8 mouse cellular contexts compared by ENCODE assay signal in the genomic region with DNA sequence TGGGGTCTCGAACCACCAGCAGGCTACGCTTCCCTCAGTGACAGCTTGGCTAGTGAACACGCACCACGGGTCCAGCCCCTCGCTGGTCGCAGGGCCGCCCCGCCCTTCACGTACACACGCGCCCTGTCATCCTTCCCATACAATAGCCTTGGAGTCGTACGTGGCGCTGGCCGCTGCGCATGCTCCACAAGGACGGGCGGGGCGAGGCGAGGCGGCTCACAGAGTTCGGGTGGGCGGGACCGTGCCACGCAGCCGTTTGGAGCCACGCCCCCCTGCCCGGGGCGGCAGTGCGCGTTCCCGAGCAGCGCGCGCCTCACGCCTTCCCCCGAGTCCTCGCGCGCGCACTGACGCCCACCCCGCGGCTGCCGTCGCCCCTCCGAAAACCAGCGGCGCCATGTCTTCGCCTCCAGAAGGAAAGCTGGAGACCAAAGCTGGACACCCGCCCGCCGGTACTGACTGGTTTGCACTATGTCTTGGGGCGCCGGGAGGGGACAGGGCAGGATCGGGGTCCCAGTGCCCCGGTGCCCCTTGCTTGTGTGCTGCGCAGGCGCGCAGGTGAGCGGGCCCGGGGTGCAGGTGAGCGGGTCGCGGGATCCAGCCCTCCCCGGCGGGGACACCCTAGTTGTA. TPM values are rescaled to one million over a fixed set of nuclear protein-coding genes. Genes with fewer than 3 reads are reported as not detected.
A peak's percentile ranks its signal among the peaks of the same experiment; 100 is the strongest.
DNase-seq lines count a peak whose midpoint lies in the region; ATAC-seq and TF ChIP-seq lines count a peak whose summit lies in the region.

A gene (plus strand): TSS at position 180 of the 627 bp plus-strand sequence.

- ATAC-seq in heart, embryonic 15.5 days (replicated peaks; ENCODE audit: insufficient number of reproducible peaks, insufficient read depth, low FRiP score, low read depth): peak; percentile 99
- ATAC-seq in liver, embryonic 14.5 days (ENCODE audit: insufficient read depth): peak; percentile 98
- ATAC-seq in neural tube, embryonic 11.5 days (ENCODE audit: insufficient read depth, low FRiP score, low TSS enrichment): peak; percentile 98
- ATAC-seq in stomach, postnatal 0 days (ENCODE audit: low FRiP score, low TSS enrichment): peak; percentile 99

- no peaks in the 10 kb centered on the region for H3K9me3 ChIP-seq in forebrain, embryonic 10.5 days
- no peaks in the 10 kb centered on the region for H3K9me3 ChIP-seq in heart, embryonic 15.5 days (replicated peaks)
- no peaks in the 10 kb centered on the region for H3K9me3 ChIP-seq in liver, embryonic 14.5 days (ENCODE audit: control insufficient read depth, low read length)
- no peaks in the 10 kb centered on the region for H3K9me3 ChIP-seq in neural tube, embryonic 11.5 days (ENCODE audit: control insufficient read depth, low read length)
- no peaks in the 10 kb centered on the region for H3K9me3 ChIP-seq in stomach, postnatal 0 days (ENCODE audit: control insufficient read depth, low read length)

- peaks cover 24% of the 10 kb centered on the region for H3K4me1 ChIP-seq in forebrain, embryonic 10.5 days
- H3K4me1 ChIP-seq in heart, embryonic 15.5 days (replicated peaks): peaks cover 16% of the 10 kb centered on the region; the same call in 1 of the 2 replicates
- peaks cover 0 to 14% of the 10 kb centered on the region in 2 experiments; a peak in 2 of 4 replicates for H3K4me1 ChIP-seq in liver, embryonic 14.5 days (replicated peaks; ENCODE audit: control insufficient read depth in 2 of 2, insufficient read depth in 2 of 2, low read length in 1 of 2)
- H3K4me1 ChIP-seq in neural tube, embryonic 11.5 days (ENCODE audit: control insufficient read depth, insufficient read depth, low read length): 0 out of 2 replicates have a peak, but pooled peaks cover 3% of the 10 kb centered on the region
- H3K4me1 ChIP-seq in stomach, postnatal 0 days (replicated peaks; ENCODE audit: control insufficient read depth, insufficient read depth): no peaks in the 10 kb centered on the region; the same call in 1 of the 2 replicates

- DNase-seq in CD4-positive, CD25-positive, alpha-beta regulatory T cell, adult 2 months (ENCODE audit: low read depth, low spot score): peak; percentile 98
- peak; percentile 89 for DNase-seq in c-Kit-positive CD71-negative TER-119-negative erythroid progenitor cells, embryonic 14.5 days (ENCODE audit: low read depth)
- DNase-seq in forebrain, embryonic 10.5 days (ENCODE audit: extremely low spot score, low spot score): peak; percentile 96
- peak; percentile 98 for DNase-seq in kidney, postnatal 25 days
- DNase-seq in liver, embryonic 14.5 days (ENCODE audit: low read depth in 3 of 3, low spot score in 3 of 3): peak; percentile 86 to 89 (median 88)
- peak; percentile 99 for DNase-seq in neural tube, embryonic 11.5 days (ENCODE audit: low spot score)
- DNase-seq in stomach, postnatal 0 days (ENCODE audit: low spot score): peak; percentile 98

- peak within 1 kb of the TSS; percentile 95 for H3K9ac ChIP-seq in heart, embryonic 15.5 days
- peak within 1 kb of the TSS; percentile 88 for H3K9ac ChIP-seq in liver, embryonic 14.5 days (replicated peaks)
- peak within 1 kb of the TSS; percentile 77 for H3K9ac ChIP-seq in neural tube, embryonic 11.5 days (ENCODE audit: low read length)
- H3K9ac ChIP-seq in stomach, postnatal 0 days (ENCODE audit: low read length): peak within 1 kb of the TSS; percentile 97

- peak within 1 kb of the TSS; percentile 80 for H3K4me3 ChIP-seq in forebrain, embryonic 10.5 days
- peak within 1 kb of the TSS; percentile 86 for H3K4me3 ChIP-seq in heart, embryonic 15.5 days
- peak within 1 kb of the TSS; percentile 74 to 76 for H3K4me3 ChIP-seq in liver, embryonic 14.5 days (ENCODE audit: insufficient read depth in 1 of 2, low read depth in 2 of 2, low read length in 2 of 2)
- peak within 1 kb of the TSS; percentile 61 for H3K4me3 ChIP-seq in neural tube, embryonic 11.5 days (ENCODE audit: low read depth, low read length)
- H3K4me3 ChIP-seq in stomach, postnatal 0 days (ENCODE audit: low read depth, low read length): peak within 1 kb of the TSS; percentile 93

- H3K27me3 ChIP-seq in forebrain, embryonic 10.5 days (ENCODE audit: poor library complexity, severe bottlenecking): no peaks in the 10 kb centered on the region
- H3K27me3 ChIP-seq in heart, embryonic 15.5 days: no peaks in the 10 kb centered on the region
- no peaks in the 10 kb centered on the region for H3K27me3 ChIP-seq in liver, embryonic 14.5 days (ENCODE audit: control insufficient read depth, insufficient read depth, low read length)
- no peaks in the 10 kb centered on the region for H3K27me3 ChIP-seq in neural tube, embryonic 11.5 days (ENCODE audit: control insufficient read depth, insufficient read depth, low read length)
- H3K27me3 ChIP-seq in stomach, postnatal 0 days (ENCODE audit: control insufficient read depth, insufficient read depth, low read length): no peaks in the 10 kb centered on the region

- no peak for TF ChIP-seq EP300 in liver, embryonic 14.5 days (IDR thresholded peaks at IDR 0.05; ENCODE audit: low read depth)
- TF ChIP-seq EP300 in stomach, postnatal 0 days (optimal IDR thresholded peaks at IDR 0.05): no peak

- H3K36me3 ChIP-seq in forebrain, embryonic 10.5 days (replicated peaks): no peaks in the 10 kb centered on the region
- H3K36me3 ChIP-seq in heart, embryonic 15.5 days: no peaks in the 10 kb centered on the region
- H3K36me3 ChIP-seq in liver, embryonic 14.5 days (replicated peaks; ENCODE audit: control insufficient read depth, insufficient read depth, low read depth): no peaks in the 10 kb centered on the region
- H3K36me3 ChIP-seq in neural tube, embryonic 11.5 days (ENCODE audit: control insufficient read depth, insufficient read depth, low read length): no peaks in the 10 kb centered on the region
- no peaks in the 10 kb centered on the region for H3K36me3 ChIP-seq in stomach, postnatal 0 days (ENCODE audit: control insufficient read depth, insufficient read depth, low read length)

- no peak for TF ChIP-seq CTCF in liver, embryonic 14.5 days (IDR thresholded peaks at IDR 0.05; ENCODE audit: low read depth)
- peak; percentile 7 for TF ChIP-seq CTCF in stomach, postnatal 0 days (IDR thresholded peaks at IDR 0.05; ENCODE audit: low read depth)

- under 1% methylated on average over 67 of the region's 67 CpGs for WGBS in forebrain, embryonic 10.5 days
- under 1% methylated on average over 67 of the region's 67 CpGs for WGBS in heart, embryonic 15.5 days
- WGBS in liver, embryonic 14.5 days (ENCODE audit: insufficient replicate concordance): 1% methylated on average over 67 of the region's 67 CpGs
- WGBS in neural tube, embryonic 11.5 days: under 1% methylated on average over 65 of the region's 67 CpGs
- under 1% methylated on average over 61 of the region's 67 CpGs for WGBS in stomach, postnatal 0 days

- H3K27ac ChIP-seq in forebrain, embryonic 10.5 days: peak within 1 kb of the TSS; percentile 92
- H3K27ac ChIP-seq in heart, embryonic 15.5 days: peak within 1 kb of the TSS; percentile 84
- peak within 1 kb of the TSS; percentile 49 for H3K27ac ChIP-seq in liver, embryonic 14.5 days
- H3K27ac ChIP-seq in neural tube, embryonic 11.5 days (ENCODE audit: low read depth, low read length): no peak within 1 kb of the TSS
- H3K27ac ChIP-seq in stomach, postnatal 0 days (replicated peaks): peak within 1 kb of the TSS; percentile 96

- peak within 1 kb of the TSS; percentile 82 for H3K4me2 ChIP-seq in heart, embryonic 15.5 days
- H3K4me2 ChIP-seq in liver, embryonic 14.5 days (ENCODE audit: low read depth): peak within 1 kb of the TSS; percentile 86
- H3K4me2 ChIP-seq in neural tube, embryonic 11.5 days (ENCODE audit: low read depth): peak within 1 kb of the TSS; percentile 63
- peak within 1 kb of the TSS; percentile 90 for H3K4me2 ChIP-seq in stomach, postnatal 0 days (replicated peaks; ENCODE audit: low read depth)

RNA-seq across cellular contexts. Expression of the gene that starts here (rescaled TPM):
- polyA plus RNA-seq in forebrain, embryonic 10.5 days (2016; fragmentation: Nextera tagmentation; extraction: Ambion mirVana): 29.0 and 31.9 TPM in 2 replicates
- 51.6 and 52.8 TPM in 2 replicates for polyA plus RNA-seq in heart, embryonic 15.5 days (2015; fragmentation: Nextera tagmentation; extraction: Ambion mirVana)
- polyA plus RNA-seq in liver, embryonic 14.5 days (2012; rRNA removed): 22.5 and 35.5 TPM in 2 replicates
- 41.2 and 44.4 TPM in 2 replicates for polyA plus RNA-seq in liver, embryonic 14.5 days (2014; fragmentation: Nextera tagmentation; extraction: Ambion mirVana)
- 44.5 and 51.4 TPM in 2 replicates for polyA plus RNA-seq in neural tube, embryonic 11.5 days (2014; fragmentation: Nextera tagmentation; extraction: Ambion mirVana)
- 114 and 120 TPM in 2 replicates for polyA plus RNA-seq in stomach, postnatal 0 days (2015; fragmentation: Nextera tagmentation; extraction: Ambion mirVana)
